Mouse (Mus musculus): ENCODE measurements around the gene Cdk5rap3. TPM values are rescaled to one million over a fixed set of nuclear protein-coding genes. Genes with fewer than 3 reads are reported as not detected.

Gene Cdk5rap3
- polyA plus RNA-seq, 1 experiment from 2014 or later: 91.7 TPM

DNA sequence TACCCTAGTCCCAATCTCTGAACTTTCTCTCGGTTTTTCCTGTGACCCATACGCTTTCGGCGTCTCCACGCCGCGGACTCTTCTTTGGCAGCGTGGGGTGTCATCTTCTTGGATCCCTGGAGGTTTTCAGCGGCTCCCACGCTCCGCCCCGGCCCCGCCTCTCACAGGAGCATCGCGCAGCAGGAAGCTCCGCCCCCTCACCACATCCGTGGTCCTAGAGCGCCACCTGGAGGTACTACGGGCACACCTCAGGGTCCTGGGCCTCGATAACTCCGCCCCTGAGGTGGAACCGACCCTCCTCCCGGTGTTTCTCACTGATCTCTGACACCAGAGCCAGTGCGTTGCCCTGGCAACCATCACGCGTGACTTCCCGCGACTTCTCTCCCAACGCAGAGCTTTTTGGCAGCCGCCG is 54.4 kb downstream of the Cdk5rap3 start:
- Histone ChIP-seq H3K4me2 (peak overlapping the region; percentile 93), H3K27ac (no peak overlapping the region), H3K27me3 (replicated peaks) (no peaks in the 10 kb centered on the region), H3K4me3 (peak overlapping the region; percentile 46), H3K9ac (peak overlapping the region; percentile 33), H3K36me3 (replicated peaks) (no peaks in the 10 kb centered on the region), H3K4me1 (peaks cover 30% of the 10 kb centered on the region), H3K9me3 (no peaks in the 10 kb centered on the region)
- WGBS: under 1% methylated on average over 31 of the region's 31 CpGs
- ATAC-seq (replicated peaks): peak; percentile 92

DNA sequence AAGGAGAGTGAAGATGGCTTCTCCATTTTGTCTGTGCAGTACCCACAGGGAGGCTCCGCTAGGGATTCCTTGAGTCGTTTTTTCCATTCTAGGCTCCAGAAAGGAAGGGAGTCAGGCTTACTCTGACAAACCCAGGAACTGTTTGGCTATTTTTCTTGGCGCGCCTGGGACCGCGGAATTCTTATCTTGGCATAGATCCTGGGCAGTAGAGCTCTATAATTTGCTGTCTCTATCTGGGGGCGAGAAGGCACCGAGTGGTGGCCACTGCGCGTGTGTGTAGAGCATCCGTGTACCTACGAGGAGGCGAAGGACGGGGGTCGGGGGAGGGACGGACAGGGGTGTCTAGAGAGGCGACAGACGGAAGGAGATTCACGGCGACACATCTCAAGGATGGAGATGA is 54.9 kb downstream of the Cdk5rap3 start:
- H3K36me3 ChIP-seq (replicated peaks): no peaks in the 10 kb centered on the region
- H3K4me3 ChIP-seq: peak overlapping the region; percentile 46
- WGBS: 2% methylated on average over 20 of the region's 20 CpGs
- peak overlapping the region; percentile 93 for H3K4me2 ChIP-seq
- H3K4me1 ChIP-seq: peaks cover 30% of the 10 kb centered on the region
- no peaks in the 10 kb centered on the region for H3K27me3 ChIP-seq (replicated peaks)
- ATAC-seq (replicated peaks): peak; percentile 48; the same call in 1 of the 2 replicates
- no peaks in the 10 kb centered on the region for H3K9me3 ChIP-seq
- no peak overlapping the region for H3K27ac ChIP-seq
- peak overlapping the region; percentile 33 for H3K9ac ChIP-seq

DNA sequence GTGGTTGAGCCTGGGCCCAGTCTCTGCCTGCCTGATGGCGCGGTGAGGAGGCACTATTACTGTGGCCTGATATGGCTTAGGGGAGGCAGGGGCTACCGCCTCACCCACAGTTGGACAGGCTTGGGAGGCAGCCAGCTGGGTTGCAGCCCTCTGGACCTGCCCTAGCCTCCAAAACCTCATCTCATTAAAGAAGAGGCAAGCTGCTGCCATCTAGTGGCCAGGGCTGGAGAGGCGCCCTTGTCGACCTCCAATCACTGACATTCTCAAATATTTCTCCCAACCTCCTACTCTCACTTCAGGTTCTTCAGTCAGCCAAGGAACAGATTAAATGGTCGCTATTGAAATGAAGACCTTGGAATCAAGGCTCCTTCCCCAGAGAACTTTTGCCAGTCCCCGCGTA is 55.7 kb downstream of the Cdk5rap3 start:
- no peak for ATAC-seq (replicated peaks)
- H3K9ac ChIP-seq: no peak overlapping the region
- peaks cover 30% of the 10 kb centered on the region for H3K4me1 ChIP-seq
- no peaks in the 10 kb centered on the region for H3K27me3 ChIP-seq (replicated peaks)
- H3K9me3 ChIP-seq: no peaks in the 10 kb centered on the region
- H3K36me3 ChIP-seq (replicated peaks): no peaks in the 10 kb centered on the region
- no peak overlapping the region for H3K4me3 ChIP-seq
- no peak overlapping the region for H3K4me2 ChIP-seq
- WGBS: 7% methylated on average over 8 of the region's 8 CpGs
- H3K27ac ChIP-seq: no peak overlapping the region

GRCm38 (mm10) chr11:96859635-96860034 is 56.7 kb downstream of the Cdk5rap3 start:
- WGBS: 83% methylated on average over 4 of the region's 4 CpGs

GRCm38 (mm10) chr11:96857446-96857845 is 58.9 kb downstream of the Cdk5rap3 start:
- Histone ChIP-seq H3K4me1 (peaks cover 15% of the 10 kb centered on the region), H3K36me3 (replicated peaks) (no peaks in the 10 kb centered on the region), H3K4me2 (no peak overlapping the region), H3K27ac (no peak overlapping the region), H3K9ac (no peak overlapping the region), H3K27me3 (replicated peaks) (no peaks in the 10 kb centered on the region), H3K4me3 (no peak overlapping the region), H3K9me3 (no peaks in the 10 kb centered on the region)
- 86% methylated on average over 5 of the region's 5 CpGs for whole genome bisulfite sequencing
- no peak for ATAC-seq (replicated peaks)

More at GRCm38 (mm10) chr11:96859635-96860034, 56.7 kb downstream of the Cdk5rap3 start:
- Histone ChIP-seq H3K9me3 (no peaks in the 10 kb centered on the region), H3K9ac (no peak overlapping the region), H3K27ac (no peak overlapping the region), H3K27me3 (replicated peaks) (no peaks in the 10 kb centered on the region), H3K4me3 (no peak overlapping the region), H3K36me3 (replicated peaks) (no peaks in the 10 kb centered on the region), H3K4me1 (peaks cover 30% of the 10 kb centered on the region), H3K4me2 (no peak overlapping the region)
- no peak for ATAC-seq (replicated peaks)

Other genes with a start within 250 kb of the Cdk5rap3 start
- 47.2 and 51.1 TPM in 2 replicates for gene Snx11, start 138.9 kb downstream of the Cdk5rap3 start, polyA plus RNA-seq (2015; fragmentation: Nextera tagmentation; extraction: Ambion mirVana)
- gene Cbx1, start 127.4 kb downstream of the Cdk5rap3 start, polyA plus RNA-seq (2015; fragmentation: Nextera tagmentation; extraction: Ambion mirVana): 70.6 and 76.7 TPM in 2 replicates
- gene Nfe2l1, start 86.5 kb downstream of the Cdk5rap3 start, polyA plus RNA-seq (2015; fragmentation: Nextera tagmentation; extraction: Ambion mirVana): 80.9 and 81.2 TPM in 2 replicates
- gene Copz2, start 66.6 kb downstream of the Cdk5rap3 start, polyA plus RNA-seq (2015; fragmentation: Nextera tagmentation; extraction: Ambion mirVana): 19.9 and 20.5 TPM in 2 replicates
- 0.17 and 0.30 TPM in 2 replicates for gene Prr15l, start 11.6 kb upstream of the Cdk5rap3 start, polyA plus RNA-seq (2015; fragmentation: Nextera tagmentation; extraction: Ambion mirVana)
- 28.7 and 29.7 TPM in 2 replicates for gene Pnpo, start 27.5 kb upstream of the Cdk5rap3 start, polyA plus RNA-seq (2015; fragmentation: Nextera tagmentation; extraction: Ambion mirVana)
- 16.2 and 17.3 TPM in 2 replicates for gene Sp2, start 66.5 kb upstream of the Cdk5rap3 start, polyA plus RNA-seq (2015; fragmentation: Nextera tagmentation; extraction: Ambion mirVana)
- gene Sp6, start 96.9 kb upstream of the Cdk5rap3 start, polyA plus RNA-seq (2015; fragmentation: Nextera tagmentation; extraction: Ambion mirVana): 0.37 TPM in 1 of 2 replicates, not detected in the other
- 15.0 and 16.4 TPM in 2 replicates for gene Scrn2, start 113.4 kb upstream of the Cdk5rap3 start, polyA plus RNA-seq (2015; fragmentation: Nextera tagmentation; extraction: Ambion mirVana)
- 3.4 and 3.8 TPM in 2 replicates for gene Lrrc46, start 124.9 kb upstream of the Cdk5rap3 start, polyA plus RNA-seq (2015; fragmentation: Nextera tagmentation; extraction: Ambion mirVana)
- gene Mrpl10, start 125.1 kb upstream of the Cdk5rap3 start, polyA plus RNA-seq (2015; fragmentation: Nextera tagmentation; extraction: Ambion mirVana): 54.5 and 60.2 TPM in 2 replicates
- gene Osbpl7, start 134.1 kb upstream of the Cdk5rap3 start, polyA plus RNA-seq (2015; fragmentation: Nextera tagmentation; extraction: Ambion mirVana): 12.8 and 14.1 TPM in 2 replicates
- gene Tbx21, start 198.8 kb upstream of the Cdk5rap3 start, polyA plus RNA-seq (2015; fragmentation: Nextera tagmentation; extraction: Ambion mirVana): 0.13 and 0.19 TPM in 2 replicates
- gene Tbkbp1, start 235.0 kb upstream of the Cdk5rap3 start, polyA plus RNA-seq (2015; fragmentation: Nextera tagmentation; extraction: Ambion mirVana): 11.7 and 12.1 TPM in 2 replicates

Data from midbrain, embryonic 15.5 days (tissue).